Mouse (Mus musculus) midbrain, embryonic 13.5 days (tissue): ENCODE measurements around the gene Wbp1l. TPM values are rescaled to one million over a fixed set of nuclear protein-coding genes. Genes with fewer than 3 reads are reported as not detected.
"Not testable (repeated sequence)": the region's sequence is repeated elsewhere in the genome, so short reads cannot be mapped to it uniquely, and the experiment has no call there.

Experiments
- ATAC-seq: fragments of 200-750 bp; cut with Nextera tagmentation; 2 replicates; pipeline ENCODE4 v1.8.0; 2017; ENCODE audit warnings: mild to moderate bottlenecking, moderate TSS enrichment, moderate library complexity
- H3K27ac ChIP-seq: fragments of 300-500 bp; sonication (generic); 2 replicates; pipeline ENCODE4 v1.5.1; 2015; ENCODE audit warnings: inconsistent platforms, mild to moderate bottlenecking, moderate library complexity
- H3K27me3 ChIP-seq: fragments of 300-500 bp; sonication (generic); 2 replicates; pipeline ENCODE4 v1.6.1; 2015; ENCODE audit warnings: mild to moderate bottlenecking, inconsistent platforms
- H3K36me3 ChIP-seq: fragments of 300-500 bp; sonication (generic); 2 replicates; pipeline ENCODE4 v1.6.1; 2015; ENCODE audit warnings: mild to moderate bottlenecking, inconsistent platforms
- H3K4me1 ChIP-seq: fragments of 300-500 bp; sonication (generic); replicated peaks from 2 replicates; pipeline ENCODE4 v1.6.1; 2015; ENCODE audit warnings: inconsistent platforms
- H3K4me2 ChIP-seq: fragments of 300-500 bp; sonication (generic); replicated peaks from 2 replicates; pipeline ENCODE4 v1.6.1; 2015; ENCODE audit warnings: moderate library complexity, mild to moderate bottlenecking, inconsistent platforms
- H3K4me3 ChIP-seq: fragments of 300-500 bp; sonication (generic); replicated peaks from 2 replicates; pipeline ENCODE4 v1.5.1; 2015; ENCODE audit warnings: mild to moderate bottlenecking, inconsistent platforms
- H3K9ac ChIP-seq: fragments of 300-500 bp; sonication (generic); replicated peaks from 2 replicates; pipeline ENCODE4 v1.6.1; 2015; ENCODE audit warnings: mild to moderate bottlenecking, inconsistent platforms
- H3K9me3 ChIP-seq: fragments of 300-500 bp; sonication (generic); 2 replicates; pipeline ENCODE4 v1.6.1; 2016; ENCODE audit warnings: mild to moderate bottlenecking, inconsistent platforms
- whole genome bisulfite sequencing: fragments of 180-500 bp; shearing (Covaris S2); methylation state at CpG from one replicate; pipeline ENCODE4 v1.1.7; 2015; 5-methylcytosine and 5-hydroxymethylcytosine counted together
- polyA plus RNA-seq: library from polyadenylated mRNA; unstranded; fragments of >200 nt; fragmentation: Nextera tagmentation; extraction: Ambion mirVana; gene quantifications from 2 replicates; pipeline ENCODE4 v1.2.1, GENCODE M21; 2015

Gene Wbp1l
- polyA plus RNA-seq = 38.9 and 41.9 TPM in 2 replicates

DNA sequence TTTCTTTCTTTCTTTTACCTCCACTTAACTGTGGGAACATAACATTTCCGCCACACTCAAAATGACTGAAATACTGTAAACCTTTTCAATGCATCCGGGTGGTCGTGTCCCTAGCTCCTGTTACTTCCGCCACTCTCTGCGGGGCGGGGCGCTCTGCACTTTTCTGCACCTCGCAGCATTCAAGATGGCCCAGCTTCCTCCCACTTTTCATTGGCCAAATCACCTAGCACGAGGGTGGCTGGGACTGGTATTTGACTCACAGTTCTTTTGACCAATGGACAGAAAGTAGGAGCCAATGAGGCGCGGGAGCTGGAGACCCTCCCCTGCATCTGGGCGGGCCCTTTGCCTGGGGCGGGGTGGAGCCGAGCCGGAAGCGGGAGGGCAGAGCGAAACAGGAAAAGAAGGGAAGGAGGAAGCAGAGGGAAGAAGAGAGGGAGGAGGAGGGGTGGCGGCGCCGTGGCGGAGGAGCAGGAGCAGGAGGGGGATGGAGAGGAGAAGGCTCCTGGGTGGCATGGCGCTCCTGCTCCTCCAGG lies at the start of gene Wbp1l:
Wbp1l (plus strand) TSS at position 365 of the 533 bp plus-strand sequence.
- 1% methylated on average over 22 of the region's 22 CpGs for WGBS
- peak within 1 kb of the TSS; percentile 94 for H3K4me2 ChIP-seq
- H3K27me3 ChIP-seq = no peaks in the 10 kb centered on the region
- H3K4me3 ChIP-seq = peak within 1 kb of the TSS; percentile 85
- ATAC-seq = peak; percentile 99
- peaks cover 27% of the 10 kb centered on the region for H3K36me3 ChIP-seq
- H3K4me1 ChIP-seq = peaks cover 29% of the 10 kb centered on the region
- no peaks in the 10 kb centered on the region for H3K9me3 ChIP-seq
- H3K27ac ChIP-seq = peak within 1 kb of the TSS; percentile 57; the same call in 1 of the 2 replicates
- peak within 1 kb of the TSS; percentile 81 for H3K9ac ChIP-seq

DNA sequence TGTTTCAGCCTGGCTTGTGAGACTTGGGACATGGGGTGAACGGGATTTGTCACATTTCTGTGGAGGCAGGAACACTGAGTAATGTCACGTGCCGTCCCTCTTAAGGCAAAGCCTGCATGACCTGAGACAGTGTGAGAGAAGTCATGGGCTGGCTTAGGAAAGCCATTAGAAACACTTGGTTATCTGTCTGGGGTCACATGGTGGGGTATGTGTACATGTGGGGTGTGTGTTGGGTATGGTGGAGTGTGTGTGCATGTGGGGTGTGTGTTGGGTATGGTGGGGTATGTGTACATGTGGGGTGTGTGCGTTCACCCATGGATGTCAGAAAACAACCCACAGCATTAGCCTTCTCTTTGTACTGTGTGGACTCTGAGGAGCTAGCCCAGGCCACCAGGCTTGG lies 48.5 kb upstream of the Wbp1l start:
- peaks cover 22% of the 10 kb centered on the region for H3K4me1 ChIP-seq
- WGBS = 85% methylated on average over 4 of the region's 4 CpGs
- no peak overlapping the region for H3K27ac ChIP-seq
- peaks cover 60% of the 10 kb centered on the region for H3K36me3 ChIP-seq
- no peak overlapping the region for H3K4me3 ChIP-seq
- H3K4me2 ChIP-seq = no peak overlapping the region
- no peak overlapping the region for H3K9ac ChIP-seq
- ATAC-seq = no peak
- H3K27me3 ChIP-seq = no peaks in the 10 kb centered on the region
- H3K9me3 ChIP-seq = no peaks in the 10 kb centered on the region

DNA sequence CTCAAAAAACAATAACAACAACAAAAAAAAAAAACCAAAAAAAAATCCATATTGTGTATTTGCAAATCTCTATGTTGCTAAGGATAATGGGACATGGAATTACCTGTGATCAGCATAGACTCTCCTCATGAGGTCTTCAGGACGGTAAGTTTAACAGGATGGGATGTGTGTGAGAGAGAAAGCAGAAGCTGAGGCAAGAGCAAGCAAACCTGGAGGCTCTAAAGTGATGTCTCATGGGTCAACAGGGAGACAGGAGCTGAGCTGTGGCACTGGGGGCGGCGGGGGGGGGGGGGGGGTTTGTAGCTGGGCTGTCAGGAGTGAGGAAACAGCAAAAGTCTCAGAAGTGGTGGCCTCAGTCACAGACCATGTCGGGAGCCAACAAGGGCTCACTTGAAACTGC lies 46.4 kb upstream of the Wbp1l start:
- Histone ChIP-seq H3K9me3 (no peaks in the 10 kb centered on the region), H3K36me3 (peaks cover 73% of the 10 kb centered on the region), H3K4me2 (no peak overlapping the region), H3K27ac (no peak overlapping the region), H3K9ac (no peak overlapping the region), H3K4me3 (no peak overlapping the region), H3K27me3 (no peaks in the 10 kb centered on the region), H3K4me1 (peaks cover 18% of the 10 kb centered on the region)
- no peak for ATAC-seq
- 92% methylated on average over 3 of the region's 4 CpGs for WGBS

DNA sequence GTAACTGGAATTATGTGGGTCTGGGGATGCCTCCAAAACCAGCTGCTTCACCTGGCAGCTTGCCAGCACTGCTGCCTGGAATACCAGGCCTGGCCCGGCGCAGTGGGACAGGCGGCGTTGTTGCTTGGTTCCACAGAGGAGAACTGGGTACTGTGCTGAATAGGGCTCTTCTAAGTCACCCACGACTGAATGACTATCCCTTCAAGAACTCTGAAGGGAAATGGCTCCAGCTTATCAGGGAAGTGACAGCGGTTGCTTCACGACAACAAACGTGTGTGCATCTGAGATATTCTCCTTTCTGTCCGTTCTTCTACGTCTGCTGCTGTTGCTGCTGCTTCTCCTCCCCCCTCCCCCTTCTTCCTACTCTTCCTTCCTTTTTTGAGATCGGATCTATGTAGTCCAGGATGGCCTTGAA lies 45.3 kb upstream of the Wbp1l start:
- Histone ChIP-seq H3K27ac (peak overlapping the region; percentile 56), H3K9ac (no peak overlapping the region)

DNA sequence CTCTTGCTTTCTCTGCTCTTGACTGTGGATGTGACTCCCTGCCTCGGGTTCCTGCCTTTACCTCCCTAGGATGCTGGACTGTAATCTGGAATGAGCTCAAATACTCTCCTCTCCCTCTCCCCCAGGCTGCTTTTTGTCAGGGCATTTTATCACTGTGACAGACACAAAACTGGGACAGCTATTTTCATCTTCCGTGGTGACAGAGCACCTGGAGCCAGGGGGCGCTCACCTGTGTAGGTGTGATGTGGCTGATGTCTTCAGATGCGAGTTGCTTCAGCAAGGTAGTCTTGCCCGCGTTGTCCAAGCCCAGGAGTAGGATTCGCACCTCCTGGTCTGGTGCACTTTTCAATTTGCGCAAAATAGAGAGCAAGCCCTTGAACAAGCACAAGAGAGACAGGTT lies 40.9 kb upstream of the Wbp1l start:
- no peaks in the 10 kb centered on the region for H3K27me3 ChIP-seq
- H3K9ac ChIP-seq = no peak overlapping the region
- H3K9me3 ChIP-seq = no peaks in the 10 kb centered on the region
- no peak overlapping the region for H3K4me2 ChIP-seq
- no peak overlapping the region for H3K27ac ChIP-seq
- peaks cover 11% of the 10 kb centered on the region for H3K4me1 ChIP-seq
- H3K4me3 ChIP-seq = no peak overlapping the region
- no peak for ATAC-seq
- 83% methylated on average over 8 of the region's 8 CpGs for WGBS
- peaks cover 45% of the 10 kb centered on the region for H3K36me3 ChIP-seq

More for the DNA sequence above, 45.3 kb upstream of the Wbp1l start:
- H3K36me3 ChIP-seq = peaks cover 70% of the 10 kb centered on the region
- H3K4me2 ChIP-seq = no peak overlapping the region
- H3K9me3 ChIP-seq = no peaks in the 10 kb centered on the region
- ATAC-seq = peak; percentile 79
- no peak overlapping the region for H3K4me3 ChIP-seq
- H3K4me1 ChIP-seq = peaks cover 11% of the 10 kb centered on the region
- WGBS = 64% methylated on average over 11 of the region's 11 CpGs
- H3K27me3 ChIP-seq = no peaks in the 10 kb centered on the region

DNA sequence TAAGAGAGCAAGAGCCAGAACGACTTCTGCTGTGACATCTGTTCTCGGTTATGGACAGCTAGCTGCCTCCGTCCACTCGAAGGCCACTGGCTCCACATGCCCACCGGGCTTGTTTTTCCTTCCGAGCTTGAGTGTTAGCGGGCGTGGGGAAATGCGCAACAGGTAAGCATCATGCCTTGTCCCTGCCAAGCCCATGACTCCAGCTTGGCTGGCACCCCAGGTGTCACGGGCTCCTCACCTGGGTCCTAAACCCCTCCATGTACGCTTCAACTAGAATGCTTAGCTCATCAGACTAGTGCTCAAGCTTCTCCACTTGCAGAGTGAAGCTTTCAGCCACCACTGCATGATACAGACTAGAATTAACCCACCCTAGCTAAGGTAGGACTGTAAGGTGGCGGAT lies 40.3 kb upstream of the Wbp1l start:
- WGBS = 77% methylated on average over 12 of the region's 12 CpGs
- Histone ChIP-seq H3K4me1 (peaks cover 6% of the 10 kb centered on the region), H3K27ac (no peak overlapping the region), H3K9me3 (no peaks in the 10 kb centered on the region), H3K4me2 (no peak overlapping the region), H3K9ac (no peak overlapping the region), H3K27me3 (no peaks in the 10 kb centered on the region), H3K4me3 (no peak overlapping the region), H3K36me3 (peaks cover 45% of the 10 kb centered on the region)
- ATAC-seq = no peak

DNA sequence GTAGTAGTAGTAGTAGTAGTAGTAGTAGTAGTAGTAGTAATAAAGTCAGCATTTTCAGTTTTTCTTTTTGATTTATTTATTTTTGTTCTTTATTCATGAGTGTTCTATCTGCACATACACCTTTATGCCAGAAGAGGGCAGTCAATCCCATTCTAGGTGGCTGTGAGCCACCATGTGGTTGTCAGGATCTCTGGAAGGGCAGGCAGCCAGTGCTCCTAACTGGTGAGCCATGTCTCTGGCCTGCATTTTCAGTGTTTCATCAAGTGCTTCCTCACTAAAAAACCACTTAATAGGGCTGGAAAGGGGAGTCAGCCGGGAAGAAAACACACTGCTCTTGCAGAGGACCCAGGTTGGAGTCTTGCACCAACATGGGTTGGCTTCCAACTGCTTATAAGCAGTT lies 36.8 kb upstream of the Wbp1l start:
- no peak overlapping the region for H3K9ac ChIP-seq
- 0 out of 2 replicates have a peak, but pooled peaks cover 3% of the 10 kb centered on the region for H3K4me1 ChIP-seq
- H3K27me3 ChIP-seq = no peaks in the 10 kb centered on the region
- no peak for ATAC-seq
- peaks cover 23% of the 10 kb centered on the region for H3K36me3 ChIP-seq
- no peak overlapping the region for H3K27ac ChIP-seq
- no peak overlapping the region for H3K4me3 ChIP-seq
- no peak overlapping the region for H3K4me2 ChIP-seq
- H3K9me3 ChIP-seq = no peaks in the 10 kb centered on the region
- 28% methylated on average over 1 of the region's 1 CpGs for WGBS

DNA sequence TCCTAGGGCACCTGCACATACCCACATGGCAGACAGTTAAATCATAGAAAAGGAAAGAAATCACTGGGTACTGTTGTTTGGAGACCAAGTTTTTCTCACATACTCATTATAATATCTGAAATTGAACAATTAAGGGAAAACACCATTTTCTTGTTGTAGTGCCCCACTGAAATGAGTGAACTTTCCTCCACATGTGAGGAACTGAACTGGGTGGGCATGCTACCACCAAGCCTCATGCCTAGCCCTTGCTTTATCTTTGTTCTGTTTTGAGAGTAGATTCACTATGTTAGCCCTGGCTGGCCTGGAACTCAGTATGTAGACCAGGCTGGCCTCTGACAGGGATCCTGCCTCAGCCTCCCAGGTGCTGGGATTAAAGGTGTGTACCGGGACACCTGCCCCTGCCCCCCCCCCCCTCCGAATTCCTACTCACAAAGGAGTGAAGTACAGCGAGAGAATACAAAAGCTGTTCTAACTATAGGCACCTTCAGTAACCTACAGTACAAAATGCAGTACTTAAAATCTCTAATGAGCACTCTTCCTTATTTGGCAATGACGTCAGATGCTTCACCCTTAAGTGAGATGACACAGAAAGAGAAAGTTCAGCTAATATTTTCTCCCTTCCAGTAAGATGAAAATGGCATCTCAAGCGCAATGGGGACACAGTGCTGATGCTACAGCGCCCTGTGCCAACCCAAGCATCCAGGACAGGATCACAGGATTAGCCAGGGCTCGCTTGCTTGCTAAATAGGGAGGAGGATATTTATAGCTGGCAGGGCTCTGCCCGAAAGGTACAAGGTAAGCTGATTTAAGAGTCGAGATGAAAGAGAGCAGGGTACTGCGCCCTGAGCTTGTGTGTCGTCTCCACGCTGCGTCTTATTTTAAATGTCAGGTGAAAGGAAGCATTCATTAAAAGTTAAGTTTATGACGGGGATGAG lies 36.0 kb upstream of the Wbp1l start:
- WGBS = 88% methylated on average over 14 of the region's 14 CpGs
- Histone ChIP-seq H3K9ac (no peak overlapping the region), H3K27me3 (no peaks in the 10 kb centered on the region), H3K27ac (no peak overlapping the region), H3K9me3 (no peaks in the 10 kb centered on the region), H3K36me3 (peaks cover 21% of the 10 kb centered on the region), H3K4me3 (no peak overlapping the region), H3K4me2 (no peak overlapping the region), H3K4me1 (0 out of 2 replicates have a peak, but pooled peaks cover 3% of the 10 kb centered on the region)
- no peak for ATAC-seq

DNA sequence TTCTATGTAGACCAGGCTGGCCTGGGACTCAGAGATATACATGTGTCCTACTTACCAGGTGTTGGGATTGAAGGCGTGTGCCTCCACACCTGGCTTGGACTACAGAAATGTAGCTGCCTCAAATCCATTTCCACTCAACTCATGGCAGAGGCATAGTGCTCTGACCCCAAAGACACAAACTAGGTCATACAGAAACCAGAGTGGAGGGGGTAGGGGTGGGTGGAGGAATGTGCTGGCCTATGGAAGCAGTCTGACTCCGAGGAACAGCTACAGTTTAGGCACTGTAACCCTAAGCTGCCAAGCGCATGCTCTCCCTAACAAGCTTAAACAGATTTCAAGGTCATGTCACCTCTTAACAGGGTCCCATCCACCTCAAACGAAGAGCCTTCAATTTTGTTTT lies 35.3 kb upstream of the Wbp1l start:
- Histone ChIP-seq H3K27ac (no peak overlapping the region), H3K27me3 (no peaks in the 10 kb centered on the region), H3K4me2 (no peak overlapping the region), H3K9me3 (no peaks in the 10 kb centered on the region), H3K36me3 (peaks cover 18% of the 10 kb centered on the region), H3K9ac (no peak overlapping the region), H3K4me3 (no peak overlapping the region), H3K4me1 (0 out of 2 replicates have a peak, but pooled peaks cover 3% of the 10 kb centered on the region)
- WGBS = 85% methylated on average over 4 of the region's 4 CpGs
- ATAC-seq = no peak

DNA sequence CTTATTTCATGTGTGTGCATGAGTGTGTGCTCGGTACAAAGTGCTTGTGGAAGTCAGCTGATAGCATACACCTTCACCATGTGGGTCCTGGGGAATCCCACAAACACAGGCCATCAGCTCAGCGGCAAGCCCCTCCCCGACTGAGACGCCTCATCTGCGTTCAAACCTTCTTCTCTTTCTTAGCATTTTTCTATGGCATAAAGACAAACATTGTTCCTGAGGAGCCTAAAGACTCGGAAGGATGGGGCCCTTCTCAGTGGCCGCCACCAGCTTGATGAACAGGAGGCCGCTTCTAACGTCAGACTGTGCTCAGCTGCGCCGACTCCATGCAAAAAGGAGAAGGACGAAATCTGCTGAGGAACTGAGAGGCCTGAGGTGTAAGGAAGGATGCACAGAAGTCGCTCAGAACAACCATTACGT lies 34.8 kb upstream of the Wbp1l start:
- no peaks in the 10 kb centered on the region for H3K9me3 ChIP-seq
- H3K27me3 ChIP-seq = no peaks in the 10 kb centered on the region
- H3K27ac ChIP-seq = no peak overlapping the region
- no peak overlapping the region for H3K4me3 ChIP-seq
- WGBS = 71% methylated on average over 14 of the region's 14 CpGs
- no peak for ATAC-seq
- H3K4me2 ChIP-seq = no peak overlapping the region
- H3K9ac ChIP-seq = no peak overlapping the region
- H3K36me3 ChIP-seq = peaks cover 18% of the 10 kb centered on the region
- H3K4me1 ChIP-seq = 0 out of 2 replicates have a peak, but pooled peaks cover 3% of the 10 kb centered on the region

DNA sequence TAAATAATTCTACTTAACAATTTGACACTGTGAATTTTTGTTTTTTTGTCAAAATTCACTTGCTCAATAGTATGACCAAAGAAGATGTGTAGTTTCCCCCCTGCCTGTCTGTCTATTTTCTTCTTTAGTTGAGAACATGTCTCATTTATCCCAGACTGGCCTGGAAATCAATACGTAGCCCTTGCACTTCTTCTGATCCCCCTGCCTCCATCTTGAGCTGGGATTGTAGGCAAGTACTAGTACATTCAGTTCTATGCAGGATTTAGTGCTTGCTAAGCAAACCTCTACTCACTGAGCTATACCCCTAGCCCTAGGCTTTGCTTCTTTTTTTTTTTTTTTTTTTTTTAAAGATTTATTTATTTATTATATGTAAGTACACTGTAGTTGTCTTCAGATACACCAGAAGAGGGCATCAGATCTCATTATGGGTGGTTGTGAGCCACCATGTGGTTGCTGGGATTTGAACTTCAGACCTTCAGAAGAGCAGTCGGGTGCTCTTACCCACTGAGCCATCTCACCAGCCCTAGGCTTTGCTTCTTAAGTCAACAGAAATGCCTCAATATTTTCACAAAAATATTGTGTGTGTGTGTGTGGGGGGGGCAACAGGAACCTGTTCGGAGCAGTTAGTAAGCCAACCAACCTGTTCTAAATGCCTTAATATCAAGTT lies 27.5 kb upstream of the Wbp1l start:
- H3K27ac ChIP-seq, H3K36me3 ChIP-seq: not testable (repeated sequence)
- peak overlapping the region; percentile 73; the same call in 1 of the 2 replicates for H3K9ac ChIP-seq

DNA sequence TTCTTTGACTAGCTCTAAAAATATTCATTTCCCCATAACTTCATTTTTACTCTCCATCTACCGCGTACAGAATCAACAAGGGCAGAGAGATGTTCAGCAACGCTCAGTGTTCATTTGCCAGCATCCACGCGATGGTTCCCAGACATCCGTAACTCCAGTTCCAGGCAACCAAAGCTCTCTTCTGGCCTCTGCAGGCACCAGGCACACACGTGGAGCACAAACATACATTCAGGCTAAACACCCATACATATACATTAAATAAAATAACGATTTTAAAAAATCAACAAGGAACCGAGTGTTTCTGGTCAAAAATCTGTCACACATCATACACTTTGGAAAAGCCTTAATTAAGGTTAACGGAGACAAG lies 27.0 kb upstream of the Wbp1l start:
- peaks cover 7% of the 10 kb centered on the region for H3K36me3 ChIP-seq
- no peaks in the 10 kb centered on the region for H3K9me3 ChIP-seq
- WGBS = 13% methylated on average over 10 of the region's 10 CpGs
- peak overlapping the region; percentile 78 for H3K4me2 ChIP-seq
- H3K27ac ChIP-seq = no peak overlapping the region
- H3K4me1 ChIP-seq = peaks cover 24% of the 10 kb centered on the region
- peak overlapping the region; percentile 62 for H3K4me3 ChIP-seq
- H3K27me3 ChIP-seq = no peaks in the 10 kb centered on the region
- peak overlapping the region; percentile 73 for H3K9ac ChIP-seq
- no peak for ATAC-seq

More for the DNA sequence above, 27.5 kb upstream of the Wbp1l start:
- H3K4me2 ChIP-seq = peak overlapping the region; percentile 78
- WGBS = 74% methylated on average over 3 of the region's 3 CpGs
- not testable (repeated sequence) for H3K9me3 ChIP-seq, H3K27me3 ChIP-seq, ATAC-seq
- H3K4me1 ChIP-seq = peaks cover 24% of the 10 kb centered on the region
- H3K4me3 ChIP-seq = peak overlapping the region; percentile 62
